Mouse (Mus musculus): ENCODE data around the gene Foxl2.

- TF ChIP-seq POLR2A (IDR thresholded peaks at IDR 0.05; ENCODE audit: low read depth, low read length) (no peak), CTCF (IDR thresholded peaks at IDR 0.05; ENCODE audit: borderline replicate concordance, insufficient read depth, low read length) (no peak)
Observed at GRCm38 (mm10) chr9:98923119-98923518, 32.0 kb upstream of the Foxl2 start.
